Mouse (Mus musculus): ENCODE measurements around the gene Tnxb. TPM values are rescaled to one million over a fixed set of nuclear protein-coding genes. Genes with fewer than 3 reads are reported as not detected.

The Tnxb gene
- polyA plus RNA-seq, 1 experiment from 2014 or later: 0.52 TPM

DNA sequence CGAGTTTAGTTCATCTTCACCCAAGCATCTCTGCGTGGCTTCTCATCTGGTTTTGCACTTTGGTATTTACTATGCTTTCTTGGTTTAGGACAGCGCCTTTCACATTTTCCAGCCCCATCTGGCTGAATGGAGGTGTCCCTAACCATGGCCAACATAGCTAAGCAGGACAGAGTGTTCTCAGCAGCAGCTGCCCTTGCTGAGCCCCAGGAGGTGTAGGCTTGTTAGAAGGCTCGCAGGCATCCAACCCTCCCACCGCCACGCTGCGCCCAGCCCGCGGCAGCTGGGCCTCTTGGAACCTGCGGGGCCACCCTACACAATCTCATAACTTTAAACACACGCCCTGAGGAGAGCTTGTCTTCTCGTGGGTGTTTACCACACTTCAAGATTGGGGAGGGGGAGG is 6.3 kb downstream of the Tnxb start:
- Histone ChIP-seq H3K4me2 (replicated peaks; ENCODE audit: low read depth, low read length) (no peak overlapping the region), H3K9me3 (ENCODE audit: low read length) (no peaks in the 10 kb centered on the region), H3K4me3 (ENCODE audit: low read length) (no peak overlapping the region), H3K4me1 (ENCODE audit: insufficient read depth, low read length) (peaks cover 8% of the 10 kb centered on the region), H3K9ac (replicated peaks; ENCODE audit: low read length) (no peak overlapping the region), H3K27me3 (ENCODE audit: insufficient read depth, low read length) (peaks cover 46% of the 10 kb centered on the region), H3K27ac (ENCODE audit: low read length) (no peak overlapping the region), H3K36me3 (ENCODE audit: insufficient read depth, low read length) (no peaks in the 10 kb centered on the region)
- ATAC-seq (ENCODE audit: low FRiP score, low TSS enrichment): no peak
- 77% methylated on average over 12 of the region's 12 CpGs for WGBS

DNA sequence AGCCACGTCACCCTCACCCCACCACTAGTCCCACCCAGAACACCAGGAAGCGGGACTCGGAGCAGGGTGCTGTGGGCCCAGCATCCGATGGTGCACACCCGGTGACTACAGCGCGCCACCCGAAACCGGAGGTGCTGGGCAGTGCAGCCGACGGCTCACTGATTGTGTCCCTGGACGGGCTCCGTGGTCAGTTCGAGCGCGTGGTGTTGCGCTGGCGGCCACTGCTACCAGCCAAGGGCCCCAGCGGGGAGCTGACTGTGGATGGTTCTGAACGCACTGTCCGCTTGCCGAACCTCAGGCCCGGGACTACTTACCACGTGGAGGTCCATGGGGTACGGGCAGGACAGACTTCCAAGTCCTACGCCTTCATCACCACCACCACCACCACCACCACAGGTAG is 9.9 kb downstream of the Tnxb start:
- 86% methylated on average over 26 of the region's 26 CpGs for WGBS
- Histone ChIP-seq H3K4me1 (ENCODE audit: insufficient read depth, low read length) (peaks cover 4% of the 10 kb centered on the region; the same call in 1 of the 2 replicates), H3K27me3 (ENCODE audit: insufficient read depth, low read length) (peaks cover 19% of the 10 kb centered on the region), H3K4me2 (replicated peaks; ENCODE audit: low read depth, low read length) (no peak overlapping the region), H3K36me3 (ENCODE audit: insufficient read depth, low read length) (no peaks in the 10 kb centered on the region), H3K9ac (replicated peaks; ENCODE audit: low read length) (no peak overlapping the region), H3K27ac (ENCODE audit: low read length) (no peak overlapping the region), H3K9me3 (ENCODE audit: low read length) (no peaks in the 10 kb centered on the region), H3K4me3 (ENCODE audit: low read length) (no peak overlapping the region)
- no peak for ATAC-seq (ENCODE audit: low FRiP score, low TSS enrichment)

DNA sequence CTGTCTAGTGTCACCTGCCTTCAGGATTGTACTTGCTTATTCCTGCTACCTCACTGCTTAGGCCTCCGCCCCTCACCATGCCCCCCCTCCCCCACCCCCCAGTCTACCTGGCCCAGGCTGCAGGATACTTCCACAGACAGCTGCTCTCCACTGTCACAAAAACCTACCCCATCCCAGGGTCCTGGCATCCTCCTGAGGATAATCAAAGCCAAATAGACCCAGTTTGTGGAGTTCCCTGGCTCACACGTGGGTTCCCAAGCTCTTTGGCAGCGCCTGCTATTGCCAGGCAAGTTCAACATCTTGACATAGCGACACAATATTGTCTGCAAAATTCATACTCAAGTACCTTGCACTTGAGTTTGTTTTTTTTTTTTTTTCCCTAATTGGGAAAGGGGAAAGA is 10.3 kb downstream of the Tnxb start:
- H3K27me3 ChIP-seq (ENCODE audit: insufficient read depth, low read length): peaks cover 16% of the 10 kb centered on the region
- ATAC-seq (ENCODE audit: low FRiP score, low TSS enrichment): no peak
- peaks cover 4% of the 10 kb centered on the region; the same call in 1 of the 2 replicates for H3K4me1 ChIP-seq (ENCODE audit: insufficient read depth, low read length)
- no peaks in the 10 kb centered on the region for H3K36me3 ChIP-seq (ENCODE audit: insufficient read depth, low read length)
- no peak overlapping the region for H3K9ac ChIP-seq (replicated peaks; ENCODE audit: low read length)
- no peak overlapping the region for H3K4me2 ChIP-seq (replicated peaks; ENCODE audit: low read depth, low read length)
- no peak overlapping the region for H3K27ac ChIP-seq (ENCODE audit: low read length)
- no peak overlapping the region for H3K4me3 ChIP-seq (ENCODE audit: low read length)
- no peaks in the 10 kb centered on the region for H3K9me3 ChIP-seq (ENCODE audit: low read length)
- WGBS: 84% methylated on average over 4 of the region's 4 CpGs

DNA sequence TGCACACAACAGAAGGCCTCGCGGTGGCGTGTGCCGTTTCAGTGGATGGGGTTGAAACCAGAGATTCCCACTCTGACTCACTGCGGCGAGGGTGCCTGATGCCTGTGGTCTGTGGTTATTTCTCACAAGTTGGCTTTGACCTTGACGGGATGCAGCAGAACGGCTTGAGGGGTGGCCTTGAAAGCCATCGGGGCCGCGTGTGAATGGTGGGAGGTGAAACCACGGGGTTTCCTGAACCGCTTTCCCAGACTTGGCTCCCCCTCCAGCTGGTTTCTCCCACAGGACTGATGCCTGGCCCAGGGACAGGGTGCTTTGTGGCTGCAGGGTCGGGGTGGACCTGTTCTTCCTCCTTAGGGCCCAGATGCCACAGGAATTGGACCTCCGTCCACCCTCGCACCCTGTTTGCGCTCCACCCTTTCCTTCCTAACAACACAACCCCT is 10.8 kb downstream of the Tnxb start:
- H3K27ac ChIP-seq (ENCODE audit: low read length): no peak overlapping the region

DNA sequence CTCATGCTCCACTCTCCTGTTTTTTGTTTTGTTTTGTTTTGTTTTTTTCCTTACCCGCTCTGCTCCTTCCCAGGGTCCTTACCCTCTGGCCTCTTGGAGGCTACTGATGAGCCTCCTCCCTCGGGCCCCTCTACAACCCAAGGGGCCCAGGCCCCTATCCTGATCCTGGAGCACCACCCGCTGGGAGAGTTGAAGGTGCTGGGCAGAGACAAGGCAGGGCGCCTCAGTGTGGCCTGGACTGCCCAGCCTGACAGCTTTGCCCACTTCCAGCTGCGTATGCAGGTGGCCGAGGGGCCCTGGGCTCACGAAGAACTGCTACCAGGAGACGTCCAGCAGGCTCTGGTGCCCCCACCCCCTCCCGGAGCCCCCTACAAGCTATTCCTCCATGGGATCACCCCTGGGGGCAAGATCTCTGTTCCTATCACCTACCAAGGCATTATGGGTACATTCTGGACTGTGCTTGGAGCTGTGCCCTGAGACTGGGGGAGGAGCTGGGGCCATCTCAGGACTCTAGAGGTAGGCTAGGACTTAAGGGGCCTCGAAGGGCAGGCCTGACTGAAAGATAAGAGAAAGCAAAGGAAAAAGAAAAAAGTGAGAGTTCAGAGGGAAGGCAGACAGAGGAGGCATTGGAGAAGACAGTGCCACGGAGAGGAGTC is 11.7 kb downstream of the Tnxb start:
- Histone ChIP-seq H3K4me3 (ENCODE audit: low read length) (no peak overlapping the region), H3K9me3 (ENCODE audit: low read length) (no peaks in the 10 kb centered on the region), H3K27me3 (ENCODE audit: insufficient read depth, low read length) (peaks cover 16% of the 10 kb centered on the region), H3K4me1 (ENCODE audit: insufficient read depth, low read length) (peaks cover 4% of the 10 kb centered on the region; the same call in 1 of the 2 replicates), H3K4me2 (replicated peaks; ENCODE audit: low read depth, low read length) (no peak overlapping the region), H3K27ac (ENCODE audit: low read length) (no peak overlapping the region), H3K36me3 (ENCODE audit: insufficient read depth, low read length) (no peaks in the 10 kb centered on the region), H3K9ac (replicated peaks; ENCODE audit: low read length) (no peak overlapping the region)
- WGBS: 68% methylated on average over 11 of the region's 11 CpGs
- no peak for ATAC-seq (ENCODE audit: low FRiP score, low TSS enrichment)

More for the DNA sequence above, 10.8 kb downstream of the Tnxb start:
- 72% methylated on average over 17 of the region's 17 CpGs for WGBS
- Histone ChIP-seq H3K4me1 (ENCODE audit: insufficient read depth, low read length) (peaks cover 4% of the 10 kb centered on the region; the same call in 1 of the 2 replicates), H3K36me3 (ENCODE audit: insufficient read depth, low read length) (no peaks in the 10 kb centered on the region), H3K4me3 (ENCODE audit: low read length) (no peak overlapping the region), H3K4me2 (replicated peaks; ENCODE audit: low read depth, low read length) (no peak overlapping the region), H3K27me3 (ENCODE audit: insufficient read depth, low read length) (peaks cover 16% of the 10 kb centered on the region), H3K9me3 (ENCODE audit: low read length) (no peaks in the 10 kb centered on the region), H3K9ac (replicated peaks; ENCODE audit: low read length) (no peak overlapping the region)
- no peak for ATAC-seq (ENCODE audit: low FRiP score, low TSS enrichment)

DNA sequence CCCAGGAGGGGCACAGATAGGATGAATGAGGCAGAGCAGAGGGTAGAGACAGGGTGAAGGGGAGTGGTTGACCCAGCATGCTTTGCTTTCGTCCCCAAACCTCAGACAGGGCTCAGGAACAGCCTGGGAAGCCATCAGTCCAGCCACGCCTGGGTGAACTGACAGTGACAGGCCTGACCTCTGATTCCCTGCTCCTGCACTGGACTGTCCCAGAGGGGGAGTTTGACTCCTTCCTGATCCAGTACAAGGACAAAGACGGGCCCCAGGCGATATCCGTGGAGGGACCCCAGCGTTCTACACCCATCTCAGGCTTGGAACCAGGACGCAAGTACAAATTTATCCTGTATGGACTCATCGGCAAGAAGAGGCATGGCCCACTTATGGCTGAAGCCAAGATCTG is 12.8 kb downstream of the Tnxb start:
- 58% methylated on average over 8 of the region's 8 CpGs for WGBS

DNA sequence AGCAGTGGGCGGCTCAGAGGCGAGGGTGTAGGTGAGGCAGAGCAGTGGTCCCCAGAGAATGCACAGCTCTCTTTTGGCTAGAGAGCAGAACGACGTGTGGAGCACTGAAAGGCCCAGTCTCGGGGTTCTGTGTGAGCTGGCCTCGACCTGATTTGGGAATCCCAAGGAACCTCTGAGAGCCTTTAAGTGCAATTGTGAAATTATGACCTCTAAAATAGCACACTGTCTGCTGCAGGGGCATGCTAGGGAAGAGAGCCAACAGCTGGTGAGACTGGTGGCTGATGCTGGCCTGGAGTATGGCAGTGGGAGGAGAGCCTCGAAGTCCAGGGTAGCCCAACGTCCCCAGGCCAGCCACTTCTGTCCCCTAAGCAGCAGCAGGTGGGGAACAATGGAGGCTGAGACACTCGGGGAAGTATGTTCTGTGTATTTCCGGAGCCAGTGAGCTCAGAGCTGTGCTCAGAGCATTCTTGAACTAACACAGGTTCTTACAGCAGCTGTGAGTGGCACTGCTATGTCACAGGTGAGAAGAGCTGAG is 13.4 kb downstream of the Tnxb start:
- Histone ChIP-seq H3K4me3 (ENCODE audit: low read length) (no peak overlapping the region), H3K36me3 (ENCODE audit: insufficient read depth, low read length) (no peaks in the 10 kb centered on the region), H3K9me3 (ENCODE audit: low read length) (peaks cover 2% of the 10 kb centered on the region; the same call in 1 of the 2 replicates), H3K4me2 (replicated peaks; ENCODE audit: low read depth, low read length) (no peak overlapping the region), H3K9ac (replicated peaks; ENCODE audit: low read length) (no peak overlapping the region), H3K27me3 (ENCODE audit: insufficient read depth, low read length) (peaks cover 8% of the 10 kb centered on the region), H3K27ac (ENCODE audit: low read length) (no peak overlapping the region), H3K4me1 (ENCODE audit: insufficient read depth, low read length) (peaks cover 4% of the 10 kb centered on the region; the same call in 1 of the 2 replicates)
- 61% methylated on average over 10 of the region's 10 CpGs for WGBS
- ATAC-seq (ENCODE audit: low FRiP score, low TSS enrichment): no peak

More for the DNA sequence above, 12.8 kb downstream of the Tnxb start:
- H3K9ac ChIP-seq (replicated peaks; ENCODE audit: low read length): no peak overlapping the region
- H3K9me3 ChIP-seq (ENCODE audit: low read length): peaks cover under 1% of the 10 kb centered on the region; the same call in 1 of the 2 replicates
- H3K4me3 ChIP-seq (ENCODE audit: low read length): no peak overlapping the region
- no peak overlapping the region for H3K27ac ChIP-seq (ENCODE audit: low read length)
- H3K4me1 ChIP-seq (ENCODE audit: insufficient read depth, low read length): peaks cover 4% of the 10 kb centered on the region; the same call in 1 of the 2 replicates
- H3K4me2 ChIP-seq (replicated peaks; ENCODE audit: low read depth, low read length): no peak overlapping the region
- no peaks in the 10 kb centered on the region for H3K36me3 ChIP-seq (ENCODE audit: insufficient read depth, low read length)
- peaks cover 13% of the 10 kb centered on the region for H3K27me3 ChIP-seq (ENCODE audit: insufficient read depth, low read length)
- ATAC-seq (ENCODE audit: low FRiP score, low TSS enrichment): no peak

DNA sequence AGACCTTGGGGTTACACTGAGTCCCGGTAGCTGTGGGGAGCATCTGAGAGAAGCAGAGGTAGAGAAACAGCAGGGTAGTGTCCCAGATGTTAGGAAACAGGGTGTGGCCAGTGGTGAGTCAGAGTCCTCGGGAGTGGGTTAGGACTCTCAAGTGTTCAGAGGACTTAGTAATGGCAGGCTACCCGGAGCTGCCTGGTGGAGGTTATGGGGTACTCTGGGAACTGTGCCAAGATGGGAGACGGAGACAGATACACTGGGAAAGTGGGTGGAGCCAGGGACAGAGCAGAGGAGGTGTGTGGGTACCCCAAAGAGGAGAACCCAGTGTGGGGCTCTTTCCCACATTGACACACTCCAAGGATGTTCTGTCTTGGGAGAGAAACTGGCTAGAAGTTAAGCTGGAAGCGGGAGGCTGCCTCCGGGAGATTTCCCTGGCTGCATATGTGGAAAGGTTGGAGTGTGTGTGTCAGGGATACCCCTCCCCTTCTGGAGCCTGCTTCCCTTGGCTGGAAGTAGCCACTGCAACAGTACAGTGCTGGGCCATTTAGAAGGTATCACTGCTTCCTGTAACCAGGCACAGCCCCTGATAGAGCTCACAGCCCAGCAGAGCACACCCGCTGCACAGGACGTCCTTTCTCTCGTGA is 14.0 kb downstream of the Tnxb start:
- no peak for ATAC-seq (ENCODE audit: low FRiP score, low TSS enrichment)
- WGBS: 62% methylated on average over 9 of the region's 9 CpGs
- Histone ChIP-seq H3K27me3 (ENCODE audit: insufficient read depth, low read length) (peaks cover 4% of the 10 kb centered on the region), H3K9ac (replicated peaks; ENCODE audit: low read length) (no peak overlapping the region), H3K36me3 (ENCODE audit: insufficient read depth, low read length) (no peaks in the 10 kb centered on the region), H3K4me3 (ENCODE audit: low read length) (no peak overlapping the region), H3K27ac (ENCODE audit: low read length) (no peak overlapping the region), H3K4me2 (replicated peaks; ENCODE audit: low read depth, low read length) (no peak overlapping the region), H3K4me1 (ENCODE audit: insufficient read depth, low read length) (peaks cover 4% of the 10 kb centered on the region; the same call in 1 of the 2 replicates), H3K9me3 (ENCODE audit: low read length) (peaks cover 2% of the 10 kb centered on the region; the same call in 1 of the 2 replicates)

DNA sequence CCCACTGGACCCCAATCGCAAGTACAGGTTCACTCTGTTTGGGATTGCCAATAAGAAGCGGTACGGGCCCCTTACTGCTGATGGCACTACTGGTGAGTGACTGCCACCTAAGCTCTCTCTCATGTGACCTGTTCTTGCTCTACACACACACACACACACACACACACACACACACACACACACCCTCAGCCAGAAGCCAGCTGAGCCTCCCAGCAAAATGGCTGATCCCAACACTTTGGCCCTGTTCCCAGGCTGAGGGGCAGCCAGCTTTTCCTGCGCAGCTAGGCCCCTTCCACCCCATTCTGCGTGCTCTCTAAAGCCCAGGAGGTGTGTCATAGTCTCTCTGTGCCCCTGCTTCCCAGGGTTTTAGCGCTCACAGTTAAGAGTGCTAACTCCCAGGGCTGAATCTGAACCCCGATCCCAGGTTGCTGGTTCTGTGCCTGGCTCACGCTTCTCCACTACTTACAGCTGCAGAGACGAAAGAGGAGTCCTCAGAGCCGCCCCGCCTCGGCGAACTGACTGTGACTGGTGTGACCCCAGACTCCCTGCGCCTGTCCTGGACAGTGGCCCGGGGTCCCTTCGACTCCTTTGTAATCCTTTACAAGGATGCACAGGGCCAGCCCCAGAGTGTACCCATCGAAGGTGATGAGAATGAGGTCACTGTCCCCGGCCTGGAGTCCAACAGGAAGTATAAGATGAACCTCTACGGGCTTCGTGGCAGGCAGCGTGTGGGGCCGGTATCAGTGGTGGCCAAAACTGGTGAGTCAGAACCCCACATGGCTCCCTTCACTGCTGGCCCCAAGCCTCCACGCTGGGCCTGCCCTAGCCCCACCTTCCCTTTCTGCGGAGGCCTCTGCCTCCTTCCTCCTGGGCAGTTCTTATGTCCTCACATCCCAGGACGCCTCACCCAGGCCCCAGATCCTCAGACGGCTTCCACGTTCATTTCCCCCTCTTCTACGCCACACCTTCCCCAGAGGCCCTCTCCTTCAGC is 15.1 kb downstream of the Tnxb start:
- Histone ChIP-seq H3K9ac (replicated peaks; ENCODE audit: low read length) (no peak overlapping the region), H3K27ac (ENCODE audit: low read length) (no peak overlapping the region), H3K27me3 (ENCODE audit: insufficient read depth, low read length) (no peaks in the 10 kb centered on the region)

More for the DNA sequence above, 15.1 kb downstream of the Tnxb start:
- Histone ChIP-seq H3K4me3 (ENCODE audit: low read length) (no peak overlapping the region), H3K4me2 (replicated peaks; ENCODE audit: low read depth, low read length) (no peak overlapping the region), H3K4me1 (ENCODE audit: insufficient read depth, low read length) (peaks cover 4% of the 10 kb centered on the region; the same call in 1 of the 2 replicates), H3K9me3 (ENCODE audit: low read length) (peaks cover 2% of the 10 kb centered on the region; the same call in 1 of the 2 replicates), H3K36me3 (ENCODE audit: insufficient read depth, low read length) (no peaks in the 10 kb centered on the region)
- WGBS: 80% methylated on average over 28 of the region's 28 CpGs
- ATAC-seq (ENCODE audit: low FRiP score, low TSS enrichment): no peak; the same call in 1 of the 2 replicates
